Mouse (Mus musculus): ENCODE results near the gene Dzank1.

DNA sequence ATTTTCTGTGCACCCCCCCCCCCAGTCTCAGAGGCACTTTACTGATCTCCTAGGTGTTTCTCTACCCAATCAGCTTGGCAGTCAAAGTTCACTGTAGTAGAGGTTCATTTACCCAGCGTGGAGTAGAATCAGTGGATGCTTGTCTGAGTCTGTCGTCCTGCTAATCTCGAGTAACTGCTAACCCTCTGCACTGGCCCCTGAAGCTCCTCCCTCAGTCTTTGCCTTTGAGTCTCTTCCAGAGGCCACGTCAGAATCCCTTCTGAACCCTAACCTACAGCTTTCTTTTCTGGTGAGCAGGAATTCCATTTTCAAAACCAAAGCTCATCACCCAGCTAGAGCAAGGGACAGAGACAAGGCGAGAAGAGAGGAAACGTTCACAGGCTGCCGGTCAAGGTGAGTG, 63.0 kb downstream of the Dzank1 start:
- TF ChIP-seq CTCF (IDR thresholded peaks at IDR 0.05; ENCODE audit: borderline replicate concordance, extremely low read depth, insufficient read depth, insufficient read length) (no peak), POLR2A (IDR thresholded peaks at IDR 0.05; ENCODE audit: borderline replicate concordance, extremely low read depth, insufficient read depth, insufficient read length, poor library complexity, severe bottlenecking) (no peak)
